ENCODE assay signal across 22 mouse cellular contexts in the genomic region with DNA sequence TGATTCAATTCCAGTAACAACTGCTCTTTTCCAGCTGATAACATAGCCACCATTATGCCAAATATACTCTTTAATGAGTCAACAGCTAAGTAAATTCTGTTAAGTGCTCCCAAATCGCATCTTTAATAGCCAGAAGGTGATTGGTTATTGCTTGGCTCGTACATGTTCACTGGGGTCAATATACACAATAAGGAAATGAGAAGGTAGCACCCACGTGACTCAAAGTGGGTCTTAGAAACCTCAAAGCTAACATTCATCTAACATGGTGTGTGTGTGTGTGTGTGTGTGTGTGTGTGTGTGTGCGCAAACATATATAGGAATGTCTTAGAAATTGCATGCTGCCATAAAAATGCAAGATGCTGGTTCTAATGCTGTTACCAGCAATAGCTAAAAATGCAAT.
A peak's percentile ranks its signal among the peaks of the same experiment; 100 is the strongest.
DNase-seq lines count a peak whose midpoint lies in the region; ATAC-seq lines count a peak whose summit lies in the region.
"Had no signal": no experiment of that assay in that cellular context is flagged by ENCODE, and none has a peak within 500 bp of the region (broad histone marks: within the 10 kb centered on the region; RNA-seq: fewer than 3 reads in every experiment).

No protein-coding gene starts in this region.

- WGBS in hindbrain, embryonic 14.5 days: 73% methylated on average over 4 of the region's 4 CpGs
- 83% methylated on average over 4 of the region's 4 CpGs for WGBS in hindbrain, embryonic 12.5 days
- WGBS in midbrain, embryonic 13.5 days: 69% methylated on average over 4 of the region's 4 CpGs
- WGBS in midbrain, embryonic 10.5 days: 74% methylated on average over 4 of the region's 4 CpGs
- 57% methylated on average over 4 of the region's 4 CpGs for WGBS in neural tube, embryonic 14.5 days
- 52% methylated on average over 4 of the region's 4 CpGs for WGBS in neural tube, embryonic 15.5 days

- no peak for DNase-seq in hindbrain, embryonic 14.5 days (ENCODE audit: low spot score)
- no peak for DNase-seq in midbrain, embryonic 10.5 days (ENCODE audit: low spot score)
- DNase-seq: adrenal gland, adult 2 months; adrenal gland, postnatal 14 days; cerebellum, adult 11 months; cerebellum, adult 8-10 months; cerebellum, postnatal 10 days; cerebellum, postnatal 36 days; embryo, embryonic 11 days; forebrain, postnatal 0 days; gastrocnemius, adult 2 months; gastrocnemius, postnatal 14 days had no signal

- H3K4me2 ChIP-seq in hindbrain, embryonic 14.5 days (replicated peaks): no peak overlapping the region
- H3K4me2 ChIP-seq in hindbrain, embryonic 12.5 days (replicated peaks): no peak overlapping the region
- no peak overlapping the region for H3K4me2 ChIP-seq in midbrain, embryonic 13.5 days (replicated peaks)
- H3K4me2 ChIP-seq in neural tube, embryonic 14.5 days (ENCODE audit: low read depth, low read length): no peak overlapping the region
- no peak overlapping the region for H3K4me2 ChIP-seq in neural tube, embryonic 15.5 days
- H3K4me2 ChIP-seq: embryonic facial prominence, embryonic 13.5 days; forebrain, embryonic 13.5 days; heart, embryonic 11.5 days had no signal

- H3K27ac ChIP-seq in hindbrain, embryonic 14.5 days: no peak overlapping the region
- H3K27ac ChIP-seq in hindbrain, embryonic 12.5 days: no peak overlapping the region
- peak overlapping the region; percentile 67; the same call in 1 of the 2 replicates for H3K27ac ChIP-seq in midbrain, embryonic 13.5 days
- H3K27ac ChIP-seq in midbrain, embryonic 10.5 days (replicated peaks): no peak overlapping the region
- H3K27ac ChIP-seq in neural tube, embryonic 14.5 days (ENCODE audit: low read depth, low read length): no peak overlapping the region
- H3K27ac ChIP-seq in neural tube, embryonic 15.5 days (replicated peaks): 0 out of 2 replicates have a peak overlapping the region, but pooled peaks have one; percentile 42
- H3K27ac ChIP-seq: embryonic facial prominence, embryonic 10.5 days; embryonic facial prominence, embryonic 13.5 days; forebrain, embryonic 13.5 days; gastrocnemius, adult 2 months had no signal

- H3K9ac ChIP-seq in hindbrain, embryonic 14.5 days: no peak overlapping the region
- no peak overlapping the region for H3K9ac ChIP-seq in hindbrain, embryonic 12.5 days
- H3K9ac ChIP-seq in midbrain, embryonic 13.5 days (replicated peaks): no peak overlapping the region
- H3K9ac ChIP-seq in neural tube, embryonic 14.5 days (replicated peaks; ENCODE audit: low read depth, low read length): no peak overlapping the region
- no peak overlapping the region for H3K9ac ChIP-seq in neural tube, embryonic 15.5 days (replicated peaks)
- H3K9ac ChIP-seq: embryonic facial prominence, embryonic 13.5 days had no signal

- H3K4me3 ChIP-seq in hindbrain, embryonic 14.5 days (replicated peaks; ENCODE audit: low read length): no peak overlapping the region
- no peak overlapping the region for H3K4me3 ChIP-seq in hindbrain, embryonic 12.5 days
- H3K4me3 ChIP-seq in midbrain, embryonic 13.5 days (replicated peaks): no peak overlapping the region
- no peak overlapping the region for H3K4me3 ChIP-seq in midbrain, embryonic 10.5 days
- H3K4me3 ChIP-seq in neural tube, embryonic 14.5 days (ENCODE audit: low read depth, low read length): no peak overlapping the region
- H3K4me3 ChIP-seq in neural tube, embryonic 15.5 days (replicated peaks): no peak overlapping the region
- H3K4me3 ChIP-seq: embryonic facial prominence, embryonic 10.5 days; embryonic facial prominence, embryonic 13.5 days; erythroblast, embryonic 14.5 days; forebrain, embryonic 13.5 days; gastrocnemius, adult 2 months had no signal

- 0 out of 2 replicates have a peak, but pooled peaks have one; percentile 43 for ATAC-seq in hindbrain, embryonic 14.5 days (ENCODE audit: low FRiP score)
- no peak for ATAC-seq in hindbrain, embryonic 12.5 days (ENCODE audit: low FRiP score)
- no peak for ATAC-seq in midbrain, embryonic 13.5 days
- ATAC-seq in neural tube, embryonic 14.5 days (ENCODE audit: low read depth): peak; percentile 61
- ATAC-seq in neural tube, embryonic 15.5 days (ENCODE audit: low FRiP score): peak; percentile 58; the same call in 1 of the 2 replicates
- ATAC-seq: CD4-positive, CD25-positive, alpha-beta regulatory T cell, adult 4 months; forebrain, postnatal 0 days had no signal

- no peaks in the 10 kb centered on the region for H3K9me3 ChIP-seq in hindbrain, embryonic 14.5 days (ENCODE audit: control insufficient read depth, low read length)
- H3K9me3 ChIP-seq in hindbrain, embryonic 12.5 days (replicated peaks): no peaks in the 10 kb centered on the region
- no peaks in the 10 kb centered on the region for H3K9me3 ChIP-seq in midbrain, embryonic 13.5 days
- H3K9me3 ChIP-seq in midbrain, embryonic 10.5 days (replicated peaks): no peaks in the 10 kb centered on the region
- H3K9me3 ChIP-seq in neural tube, embryonic 14.5 days (ENCODE audit: control insufficient read depth, low read length): no peaks in the 10 kb centered on the region
- no peaks in the 10 kb centered on the region for H3K9me3 ChIP-seq in neural tube, embryonic 15.5 days (replicated peaks)
- H3K9me3 ChIP-seq: embryonic facial prominence, embryonic 10.5 days; embryonic facial prominence, embryonic 13.5 days; forebrain, embryonic 13.5 days had no signal

- H3K36me3 ChIP-seq in hindbrain, embryonic 14.5 days (replicated peaks; ENCODE audit: control insufficient read depth, insufficient read depth): no peaks in the 10 kb centered on the region
- H3K36me3 ChIP-seq in hindbrain, embryonic 12.5 days: no peaks in the 10 kb centered on the region
- no peaks in the 10 kb centered on the region for H3K36me3 ChIP-seq in midbrain, embryonic 13.5 days
- H3K36me3 ChIP-seq in midbrain, embryonic 10.5 days: no peaks in the 10 kb centered on the region
- H3K36me3 ChIP-seq in neural tube, embryonic 14.5 days (ENCODE audit: control insufficient read depth, insufficient read depth, low read length): no peaks in the 10 kb centered on the region
- H3K36me3 ChIP-seq in neural tube, embryonic 15.5 days: no peaks in the 10 kb centered on the region
- H3K36me3 ChIP-seq: embryonic facial prominence, embryonic 10.5 days; embryonic facial prominence, embryonic 13.5 days had no signal

- no peaks in the 10 kb centered on the region for H3K4me1 ChIP-seq in hindbrain, embryonic 14.5 days (replicated peaks; ENCODE audit: control insufficient read depth, insufficient read depth, low read length)
- H3K4me1 ChIP-seq in hindbrain, embryonic 12.5 days: no peaks in the 10 kb centered on the region
- H3K4me1 ChIP-seq in midbrain, embryonic 13.5 days (replicated peaks): peaks cover 7% of the 10 kb centered on the region
- peaks cover 14% of the 10 kb centered on the region for H3K4me1 ChIP-seq in midbrain, embryonic 10.5 days
- H3K4me1 ChIP-seq in neural tube, embryonic 14.5 days (ENCODE audit: control insufficient read depth, insufficient read depth, low read length): no peaks in the 10 kb centered on the region
- no peaks in the 10 kb centered on the region for H3K4me1 ChIP-seq in neural tube, embryonic 15.5 days
- H3K4me1 ChIP-seq: embryonic facial prominence, embryonic 10.5 days; embryonic facial prominence, embryonic 13.5 days had no signal

- H3K27me3 ChIP-seq in hindbrain, embryonic 14.5 days (ENCODE audit: control insufficient read depth, insufficient read depth, low read length): no peaks in the 10 kb centered on the region
- no peaks in the 10 kb centered on the region for H3K27me3 ChIP-seq in hindbrain, embryonic 12.5 days
- H3K27me3 ChIP-seq in midbrain, embryonic 13.5 days: no peaks in the 10 kb centered on the region
- no peaks in the 10 kb centered on the region for H3K27me3 ChIP-seq in midbrain, embryonic 10.5 days (ENCODE audit: low read depth, poor library complexity, severe bottlenecking)
- no peaks in the 10 kb centered on the region for H3K27me3 ChIP-seq in neural tube, embryonic 14.5 days (ENCODE audit: control insufficient read depth, insufficient read depth, low read length)
- H3K27me3 ChIP-seq in neural tube, embryonic 15.5 days (replicated peaks): no peaks in the 10 kb centered on the region
- H3K27me3 ChIP-seq: embryonic facial prominence, embryonic 13.5 days; forebrain, embryonic 13.5 days had no signal

Comparison
In these comparisons a context has a peak if more than half of its experiments do, and no peak if none do; other contexts are left out.
1. ATAC-seq: peak in hindbrain, embryonic 14.5 days (single experiment), neural tube, embryonic 14.5 days (single experiment) and neural tube, embryonic 15.5 days (single experiment); none in hindbrain, embryonic 12.5 days (single experiment) and midbrain, embryonic 13.5 days (single experiment).
2. H3K27ac ChIP-seq: peak in midbrain, embryonic 13.5 days (single experiment) and neural tube, embryonic 15.5 days (single experiment); none in hindbrain, embryonic 14.5 days (single experiment), hindbrain, embryonic 12.5 days (single experiment), midbrain, embryonic 10.5 days (single experiment) and neural tube, embryonic 14.5 days (single experiment).